Mouse (Mus musculus) CH12.LX (cell line): ENCODE data around the gene Rps11. TPM values are rescaled to one million over a fixed set of nuclear protein-coding genes. Genes with fewer than 3 reads are reported as not detected.
"Not testable (repeated sequence)": the region's sequence is repeated elsewhere in the genome, so short reads cannot be mapped to it uniquely, and the experiment has no call there.

Source experiments
- DNase-seq: peaks from one replicate; pipeline ENCODE4 v3.0.0-alpha.2; 2013; ENCODE audit errors: extremely low read depth
- H3K27ac ChIP-seq: 2 replicates; pipeline ENCODE4 v1.5.1; 2012; ENCODE audit warnings: low read depth, mild to moderate bottlenecking, control low read depth, moderate library complexity; ENCODE audit not compliant: insufficient read depth
- H3K27me3 ChIP-seq: replicated peaks from 2 replicates; pipeline ENCODE3; 2012; ENCODE audit warnings: inconsistent platforms
- H3K36me3 ChIP-seq, 2 experiments: replicated peaks in 1 of 2; 2 replicates each; pipeline versions ENCODE3 to v1.6.1; 2012; ENCODE audit warnings: inconsistent platforms in 1 of 2, low read length in 1 of 2, mild to moderate bottlenecking in 1 of 2, mixed read lengths in 1 of 2, moderate library complexity in 1 of 2; ENCODE audit not compliant: control insufficient read depth in 1 of 2, insufficient read depth in 1 of 2
- H3K4me1 ChIP-seq, 2 experiments: 2 replicates each; pipeline ENCODE4 v1.6.1; 2012; ENCODE audit warnings: inconsistent platforms in 1 of 2, moderate library complexity in 1 of 2; ENCODE audit not compliant: insufficient read depth in 2 of 2, control insufficient read depth in 1 of 2
- H3K4me2 ChIP-seq: 2 replicates; pipeline ENCODE4 v1.6.1; 2012; ENCODE audit warnings: low read depth, mild to moderate bottlenecking, control low read depth; ENCODE audit not compliant: poor library complexity, insufficient read depth, severe bottlenecking
- H3K4me3 ChIP-seq, 3 experiments: fragments of 150-350 bp in 1 of 3; sonication (generic) in 1 of 3; replicated peaks in 1 of 3; 2 replicates each; pipeline versions ENCODE3 to v1.5.1; 2011 to 2012; ENCODE audit warnings: low read depth in 2 of 3, low read length in 2 of 3, mild to moderate bottlenecking in 2 of 3, moderate library complexity in 2 of 3, control low read depth in 1 of 3, improper control_type of control experiment in 1 of 3, inconsistent platforms in 1 of 3, mixed read lengths in 1 of 3; ENCODE audit not compliant: poor library complexity in 1 of 3
- H3K79me2 ChIP-seq: replicated peaks from 2 replicates; pipeline ENCODE4 v1.6.1; 2012; ENCODE audit warnings: mild to moderate bottlenecking, moderate library complexity; ENCODE audit not compliant: control insufficient read depth, poor library complexity, insufficient read depth, severe bottlenecking; ENCODE audit errors: extremely low read depth
- H3K9ac ChIP-seq: 2 replicates; pipeline ENCODE4 v1.6.1; 2012; ENCODE audit warnings: low read depth, mild to moderate bottlenecking, control low read depth, moderate library complexity; ENCODE audit not compliant: insufficient read depth
- H3K9me3 ChIP-seq: replicated peaks from 2 replicates; pipeline ENCODE3; 2012; ENCODE audit warnings: low read length, inconsistent platforms, mixed read lengths
- CTCF ChIP-seq, 2 experiments: IDR thresholded peaks in 1 of 2; conservative IDR thresholded peaks in 1 of 2; 2 replicates each; pipeline ENCODE4 v1.5.1; 2011 to 2012; ENCODE audit warnings: low read depth in 2 of 2, low read length in 2 of 2, improper control_type of control experiment in 1 of 2, inconsistent platforms in 1 of 2, mild to moderate bottlenecking in 1 of 2, moderate library complexity in 1 of 2
- ELF1 ChIP-seq: IDR thresholded peaks from 2 replicates; pipeline ENCODE4 v1.6.1; 2014; ENCODE audit warnings: low read depth, mild to moderate bottlenecking, inconsistent platforms, low read length, improper control_type of control experiment
- GABPA ChIP-seq: IDR thresholded peaks from 2 replicates; pipeline ENCODE4 v1.6.1; 2012; ENCODE audit warnings: low read depth, low read length, improper control_type of control experiment, inconsistent platforms; ENCODE audit not compliant: insufficient replicate concordance
- JUN ChIP-seq: IDR thresholded peaks from 2 replicates; pipeline ENCODE4 v1.6.1; 2011; ENCODE audit warnings: low read depth, mild to moderate bottlenecking, low read length, improper control_type of control experiment, moderate library complexity; ENCODE audit not compliant: insufficient read depth
- JUND ChIP-seq: conservative IDR thresholded peaks from 2 replicates; pipeline ENCODE4 v1.6.1; 2011; ENCODE audit warnings: low read depth, low read length, improper control_type of control experiment
- MAFK ChIP-seq: IDR thresholded peaks from 2 replicates; pipeline ENCODE4 v1.6.1; 2011; ENCODE audit warnings: low read length, improper control_type of control experiment; ENCODE audit not compliant: insufficient replicate concordance
- MAX ChIP-seq: IDR thresholded peaks from 2 replicates; pipeline ENCODE4 v1.6.1; 2011; ENCODE audit warnings: low read length, improper control_type of control experiment
- MAZ ChIP-seq: IDR thresholded peaks from 2 replicates; pipeline ENCODE4 v1.6.1; 2012; ENCODE audit warnings: low read depth, mild to moderate bottlenecking, inconsistent platforms, low read length, improper control_type of control experiment, moderate library complexity
- MEF2A ChIP-seq: IDR thresholded peaks from 2 replicates; pipeline ENCODE4 v1.6.1; 2014; ENCODE audit warnings: low read depth, mild to moderate bottlenecking, inconsistent platforms, low read length, improper control_type of control experiment, borderline replicate concordance
- NELFE ChIP-seq: IDR thresholded peaks from 2 replicates; pipeline ENCODE4 v1.6.1; 2011; ENCODE audit warnings: low read depth, low read length, improper control_type of control experiment
- POLR2A ChIP-seq: IDR thresholded peaks from 2 replicates; pipeline ENCODE4 v1.6.1; 2011; ENCODE audit warnings: low read depth, mild to moderate bottlenecking, improper control_type of control experiment, low read length
- POLR2AphosphoS2 ChIP-seq: IDR thresholded peaks from 2 replicates; pipeline ENCODE4 v1.6.1; 2011; ENCODE audit warnings: low read depth, low read length, improper control_type of control experiment
- RAD21 ChIP-seq: IDR thresholded peaks from 2 replicates; pipeline ENCODE4 v1.6.1; 2011; ENCODE audit warnings: low read depth, mild to moderate bottlenecking, low read length, improper control_type of control experiment, moderate library complexity
- SMC3 ChIP-seq: IDR thresholded peaks from 2 replicates; pipeline ENCODE4 v1.6.1; 2011; ENCODE audit warnings: low read depth, low read length, improper control_type of control experiment
- TBP ChIP-seq: conservative IDR thresholded peaks from 2 replicates; pipeline ENCODE4 v1.6.1; 2011; ENCODE audit warnings: low read depth, low read length, improper control_type of control experiment
- USF2 ChIP-seq: conservative IDR thresholded peaks from 2 replicates; pipeline ENCODE4 v1.6.1; 2011; ENCODE audit warnings: low read depth, low read length, improper control_type of control experiment
- ZC3H11A ChIP-seq: IDR thresholded peaks from 2 replicates; pipeline ENCODE4 v1.6.1; 2012; ENCODE audit warnings: low read depth, mild to moderate bottlenecking, inconsistent platforms, low read length, improper control_type of control experiment
- ZKSCAN1 ChIP-seq: IDR thresholded peaks from 2 replicates; pipeline ENCODE4 v1.6.1; 2012; ENCODE audit warnings: low read depth, inconsistent platforms, low read length, improper control_type of control experiment, borderline replicate concordance
- dilution Hi-C: fragments of 300-500 bp; cut with MboI; formaldehyde crosslinking; loops from 2 replicates; pipeline ENCODE4 v1.14.3; 2020; ENCODE audit warnings: low sequenced_read_pairs; ENCODE audit not compliant: extremely low pct_unique_long_range_greater_than_20kb, extremely low pct_ligation_motif_present
- in situ Hi-C: fragments of 300-500 bp; cut with MboI; formaldehyde crosslinking; loops from 3 replicates; pipeline ENCODE4 v1.14.3; 2019; ENCODE audit warnings: low sequenced_read_pairs, low pct_ligation_motif_present, low pct_unique_long_range_greater_than_20kb, mixed read lengths
- polyA plus RNA-seq: library from polyadenylated mRNA; unstranded; fragments of >175 nt; gene quantifications from 2 replicates; pipeline ENCODE4 v1.2.1, GENCODE M21; 2012; ENCODE audit warnings: low read depth; ENCODE audit not compliant: insufficient read length
- total RNA-seq, 2 experiments: library from RNA; depleted of rRNA; stranded (reverse); fragments of 300-350 nt in 1 of 2; fragments of >200 nt in 1 of 2; gene quantifications; 2 replicates each; pipeline ENCODE4 v1.2.3; 2012 to 2014

Rps11 gene
- total and polyA plus RNA-seq, 3 experiments, result 898 to 1,839 (median 1,699) TPM

DNA sequence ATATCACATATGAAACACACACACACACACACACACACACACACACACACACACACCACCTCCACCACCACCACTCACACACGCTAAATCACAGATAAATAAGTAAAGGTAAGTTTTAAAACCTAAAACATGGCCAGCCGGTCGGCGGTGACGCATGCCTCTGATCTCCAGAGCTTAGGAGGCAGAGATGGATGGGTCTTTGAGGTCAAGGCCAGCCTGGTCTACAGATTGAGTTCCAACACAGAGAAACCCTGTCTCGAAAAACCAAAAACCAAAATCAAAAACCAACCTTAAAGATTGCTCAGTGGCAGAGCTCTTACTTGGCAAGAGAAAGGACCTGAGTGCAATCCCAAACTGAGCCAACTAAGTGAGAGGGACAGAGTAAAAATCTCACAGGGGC lies 24.2 kb downstream of the Rps11 start:
- peaks cover 0 to 12% of the 10 kb centered on the region in 2 experiments; a peak in 2 of 4 replicates for H3K4me1 ChIP-seq
- TF ChIP-seq GABPA (no peak), TBP (no peak), MAFK (no peak), JUN (no peak), ZKSCAN1 (no peak), NELFE (no peak), POLR2A (no peak)
- H3K9me3 ChIP-seq, result no peaks in the 10 kb centered on the region
- no peak overlapping the region for H3K4me3 ChIP-seq
- DNase-seq, result no peak
- H3K27ac ChIP-seq, result no peak overlapping the region
- H3K27me3 ChIP-seq, result no peaks in the 10 kb centered on the region
- no peaks in the 10 kb centered on the region for H3K36me3 ChIP-seq
- in situ Hi-C loops, result no loop called here
- no peaks in the 10 kb centered on the region for H3K79me2 ChIP-seq
- H3K4me2 ChIP-seq, result no peak overlapping the region
- no peak overlapping the region for H3K9ac ChIP-seq
- dilution Hi-C loops, result no loop called here

DNA sequence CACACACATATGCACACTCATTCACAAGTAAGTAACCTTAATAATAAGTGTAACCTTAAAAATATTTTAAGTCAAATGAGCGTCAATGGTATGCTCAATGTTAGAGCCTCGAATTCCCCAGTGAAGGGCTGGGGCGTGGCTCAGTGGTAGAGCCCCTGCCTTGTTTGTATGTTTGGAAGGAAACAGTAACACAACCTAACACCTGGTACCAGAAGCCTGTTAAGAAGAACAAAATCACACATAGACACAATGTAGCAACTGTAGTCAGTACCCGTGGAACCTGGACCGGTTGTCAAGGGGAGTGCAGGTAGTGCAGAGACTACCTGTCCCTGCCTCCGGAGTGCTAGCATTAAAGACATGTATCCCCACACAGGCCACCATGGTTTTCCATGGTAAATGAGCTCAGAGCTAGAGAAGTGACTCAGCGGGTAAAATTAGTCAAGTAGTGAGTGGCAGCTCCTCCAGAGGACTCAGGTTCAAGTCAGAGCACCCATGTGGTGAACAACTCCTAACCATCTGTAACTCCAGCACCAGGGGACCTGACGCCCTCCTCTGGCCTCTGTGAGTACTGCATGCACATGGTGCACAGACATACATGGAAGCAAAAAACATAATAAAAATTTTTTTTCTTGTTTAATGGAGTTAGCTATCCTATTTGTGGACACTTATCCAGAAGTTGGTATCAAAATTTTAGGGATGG lies 25.5 kb downstream of the Rps11 start:
- H3K79me2 ChIP-seq, result no peaks in the 10 kb centered on the region
- in situ Hi-C loops, result no loop called here

DNA sequence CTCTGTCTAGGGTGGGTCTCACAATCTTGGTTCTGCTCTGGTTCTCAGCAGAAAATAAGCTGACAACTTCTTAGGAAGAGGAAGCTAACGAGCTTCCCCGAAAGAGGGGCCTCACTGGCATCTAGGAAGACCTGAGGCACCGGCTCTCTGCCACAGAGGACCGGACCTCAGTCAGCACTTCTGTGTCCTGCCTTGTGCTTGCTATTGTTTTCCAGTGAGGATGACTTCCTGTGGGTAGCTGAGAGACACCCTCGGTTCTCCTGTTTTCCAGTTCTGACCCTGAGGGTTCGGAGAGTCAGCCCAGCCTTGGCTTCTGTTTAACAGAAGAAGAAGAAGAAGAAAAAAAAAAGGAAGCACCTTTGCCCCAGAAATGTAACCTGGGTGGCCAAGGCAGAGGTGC lies 26.8 kb downstream of the Rps11 start:
- dilution Hi-C loops (no loop called here), in situ Hi-C loops (no loop called here)
- H3K79me2 ChIP-seq, result no peaks in the 10 kb centered on the region
- TF ChIP-seq POLR2AphosphoS2, result no peak
- TF ChIP-seq MEF2A, result no peak
- no peak for TF ChIP-seq SMC3
- TF ChIP-seq ELF1, result no peak
- no peak for TF ChIP-seq ZC3H11A
- no peak for TF ChIP-seq JUND
- peaks cover 3 to 17% of the 10 kb centered on the region in 2 experiments for H3K4me1 ChIP-seq
- H3K36me3 ChIP-seq, result no peaks in the 10 kb centered on the region
- no peak overlapping the region for H3K9ac ChIP-seq
- no peak overlapping the region for H3K27ac ChIP-seq
- no peak overlapping the region for H3K4me3 ChIP-seq
- H3K27me3 ChIP-seq, result no peaks in the 10 kb centered on the region
- H3K4me2 ChIP-seq, result no peak overlapping the region
- DNase-seq, result no peak
- H3K9me3 ChIP-seq, result no peaks in the 10 kb centered on the region

More for the DNA sequence above, 25.5 kb downstream of the Rps11 start:
- Histone ChIP-seq H3K36me3 (no peaks in the 10 kb centered on the region), H3K9me3 (no peaks in the 10 kb centered on the region), H3K27me3 (no peaks in the 10 kb centered on the region), H3K4me2 (no peak overlapping the region), H3K9ac (no peak overlapping the region), H3K4me1 (peaks cover 0 to 12% of the 10 kb centered on the region in 2 experiments; a peak in 2 of 4 replicates), H3K4me3 (no peak overlapping the region), H3K27ac (no peak overlapping the region)
- TF ChIP-seq RAD21 (peak; percentile 16), MAZ (no peak), SMC3 (peak; percentile 25; the same call in 1 of the 2 replicates), CTCF (conservative IDR thresholded peaks at IDR 0.05 in 1 of 2, IDR thresholded peaks at IDR 0.05 in 1 of 2; ENCODE audit: low read depth in 2 of 2, low read length in 2 of 2) (peak; percentile 17 to 51; a peak in 2 of 4 replicates), USF2 (no peak), MAX (no peak)
- DNase-seq, result no peak
- dilution Hi-C loops, result no loop called here

DNA sequence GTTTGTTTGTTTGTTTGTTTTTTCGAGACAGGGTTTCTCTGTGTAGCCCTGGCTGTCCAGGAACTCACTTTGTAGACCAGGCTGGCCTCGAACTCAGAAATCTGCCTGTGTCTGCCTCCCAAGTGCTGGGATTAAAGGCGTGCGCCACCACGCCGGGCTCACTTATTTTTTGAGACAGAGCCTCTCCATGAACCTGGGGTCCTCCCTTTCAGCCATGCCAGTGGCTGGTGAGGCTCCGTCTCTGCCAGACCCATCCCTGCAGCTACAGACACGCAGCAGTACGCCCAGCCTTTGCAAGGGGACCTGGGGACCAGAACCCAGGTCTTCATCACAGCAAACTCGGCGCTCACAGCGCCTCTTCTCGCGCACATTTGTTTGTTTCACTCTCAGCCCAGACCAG lies 28.3 kb downstream of the Rps11 start:
- dilution Hi-C loops, H3K4me2 ChIP-seq, DNase-seq, H3K27me3 ChIP-seq, in situ Hi-C loops, H3K36me3 ChIP-seq, H3K4me3 ChIP-seq, H3K79me2 ChIP-seq, H3K9ac ChIP-seq, H3K27ac ChIP-seq, H3K9me3 ChIP-seq: not testable (repeated sequence)
- H3K4me1 ChIP-seq, result peaks cover 3 to 19% of the 10 kb centered on the region in 2 experiments
